Mouse (Mus musculus) cerebral cortex, adult 2 months (tissue): ENCODE measurements around the gene Scly.

Source experiments
- WGBS: fragments of 180-500 bp; shearing (Covaris S2); methylation state at CpG from one replicate; pipeline ENCODE4 v1.1.7; 2018; 5-methylcytosine and 5-hydroxymethylcytosine counted together

Gene Scly

GRCm38 (mm10) chr1:91301206-91301920, 3.2 kb downstream of the Scly start:
- 84% methylated on average over 3 of the region's 3 CpGs for WGBS

GRCm38 (mm10) chr1:91302021-91302420, 3.9 kb downstream of the Scly start:
- 88% methylated on average over 3 of the region's 3 CpGs for WGBS

DNA sequence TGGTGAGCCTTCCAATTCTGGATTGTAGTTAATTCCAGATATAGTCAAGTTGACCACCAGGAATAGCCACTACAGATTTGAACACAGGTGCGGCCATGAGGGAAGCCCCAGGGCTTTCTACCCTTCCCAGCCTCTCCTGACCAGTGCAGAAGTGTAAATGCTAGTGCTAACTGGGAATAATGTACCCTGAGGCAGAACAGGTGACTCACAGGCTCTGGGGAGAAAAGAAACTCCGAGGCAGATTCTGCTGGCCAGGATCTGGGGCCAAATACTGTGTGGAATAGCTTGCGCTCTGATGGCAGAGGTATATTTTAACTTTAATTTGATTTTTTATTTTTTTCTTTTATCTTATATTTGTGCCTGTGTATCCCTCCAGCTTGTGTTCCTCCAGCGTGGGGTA, 6.5 kb downstream of the Scly start:
- 82% methylated on average over 4 of the region's 4 CpGs for WGBS

GRCm38 (mm10) chr1:91309366-91310085, 11.4 kb downstream of the Scly start:
- 98% methylated on average over 13 of the region's 13 CpGs for whole genome bisulfite sequencing

DNA sequence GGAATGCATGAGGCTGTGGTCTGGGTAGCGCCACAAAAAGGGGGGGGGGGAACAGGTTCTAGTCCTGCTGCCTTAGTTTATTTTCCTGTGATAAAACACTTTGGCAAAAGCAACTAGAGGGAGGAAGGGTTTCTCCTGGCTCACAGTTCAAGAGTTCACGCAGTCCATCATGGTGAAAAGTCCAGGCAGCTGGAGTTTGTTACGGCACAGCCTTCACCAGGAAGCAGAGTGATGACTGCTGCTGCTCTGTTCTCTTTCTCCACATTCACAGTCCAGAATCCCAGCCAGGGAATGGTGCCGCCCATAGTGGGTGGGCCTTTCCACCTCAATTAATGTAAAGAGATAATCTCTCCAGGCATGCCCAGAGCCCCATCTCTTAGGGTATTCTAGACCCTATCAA, 14.1 kb downstream of the Scly start:
- WGBS = 96% methylated on average over 4 of the region's 4 CpGs

- WGBS = 46% methylated on average over 5 of the region's 5 CpGs
Measured at GRCm38 (mm10) chr1:91313251-91313650, 15.1 kb downstream of the Scly start.

- 91% methylated on average over 6 of the region's 6 CpGs for whole genome bisulfite sequencing
Measured at GRCm38 (mm10) chr1:91317656-91318055, 19.5 kb downstream of the Scly start.

DNA sequence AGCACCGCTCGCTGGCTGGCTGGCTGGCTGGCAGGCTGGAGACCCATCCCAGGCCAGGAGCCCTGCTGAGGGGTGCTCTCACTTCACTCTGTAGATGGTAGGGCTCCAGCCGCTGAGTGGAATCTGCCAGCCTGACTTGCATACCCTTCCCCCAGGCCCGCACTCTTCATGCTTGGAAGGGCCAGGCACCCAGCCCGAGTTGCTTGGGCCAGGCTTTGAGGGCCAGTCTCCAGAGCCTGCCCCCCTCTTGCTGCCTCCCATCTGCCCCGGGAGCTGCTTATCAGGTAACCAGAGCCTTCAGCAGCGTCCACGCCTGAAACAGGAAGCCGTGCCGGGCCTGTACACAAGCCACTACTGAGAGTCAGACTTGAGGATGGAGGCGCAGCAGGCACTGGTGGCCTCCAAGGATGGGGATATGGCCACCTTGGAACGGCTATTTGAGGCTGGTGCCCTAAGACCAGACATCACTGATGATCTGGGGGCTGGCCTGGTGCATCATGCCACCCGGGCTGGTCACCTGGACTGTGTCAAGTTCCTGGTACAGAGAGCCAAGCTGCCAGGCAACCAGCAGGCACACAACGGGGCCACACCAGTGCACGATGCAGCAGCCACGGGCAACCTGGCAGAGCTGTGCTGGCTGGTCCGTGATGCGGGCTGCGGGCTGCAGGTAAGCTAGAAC, 23.8 kb downstream of the Scly start, which contains the start of gene Espnl:
Espnl (plus strand) TSS at position 316 of the 679 bp plus-strand sequence.
- WGBS = 78% methylated on average over 19 of the region's 19 CpGs

- 85% methylated on average over 2 of the region's 2 CpGs for whole genome bisulfite sequencing
Measured at GRCm38 (mm10) chr1:91324646-91325045, 26.5 kb downstream of the Scly start.

DNA sequence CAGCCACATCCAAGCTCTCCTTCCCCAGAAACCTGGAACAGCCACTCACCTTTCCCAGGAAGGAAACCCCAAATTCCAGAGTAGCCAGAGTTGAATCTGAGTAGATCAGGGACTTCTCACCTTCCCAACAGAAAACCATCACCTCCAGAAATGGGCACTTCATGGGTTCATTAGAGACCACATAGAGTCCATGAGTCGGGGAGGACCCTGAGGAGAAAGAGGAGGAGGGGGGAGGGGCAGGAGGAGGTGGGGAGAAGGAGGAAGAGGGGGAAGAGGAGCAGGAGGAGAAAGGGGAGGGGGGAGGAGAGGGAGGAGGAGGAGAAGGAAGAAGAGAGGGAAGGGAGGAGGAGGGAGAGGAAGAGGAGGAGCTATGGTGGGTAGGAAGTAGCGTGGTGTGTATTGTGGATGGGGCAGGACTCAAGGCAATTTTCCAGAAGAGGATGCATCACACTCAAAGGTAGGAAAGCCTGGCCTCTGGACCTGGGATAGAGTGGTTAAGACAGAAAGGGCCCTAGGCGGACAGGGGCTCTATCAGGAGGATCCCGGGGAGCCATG, 27.4 kb downstream of the Scly start:
- 80% methylated on average over 4 of the region's 4 CpGs for WGBS

DNA sequence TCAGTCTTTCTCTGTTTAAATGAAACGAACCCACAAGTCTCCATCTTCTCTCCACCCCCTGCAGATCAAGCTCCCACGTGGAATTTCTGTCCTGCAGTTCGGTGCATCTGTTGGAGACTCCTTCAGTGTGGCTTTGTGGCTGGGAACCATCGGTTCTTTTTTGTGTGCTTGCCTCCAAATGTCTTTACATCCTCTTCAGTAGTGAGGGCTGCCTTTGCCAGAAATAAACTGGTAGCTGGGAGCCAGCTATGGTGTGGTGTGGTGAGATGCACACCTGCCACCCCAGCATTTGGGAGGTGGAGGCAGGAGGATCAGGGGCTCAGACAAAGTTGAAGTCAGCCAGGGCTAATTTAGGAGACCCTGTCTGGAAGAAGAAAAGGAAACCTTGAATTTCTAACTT, 34.0 kb downstream of the Scly start:
- WGBS = 24% methylated on average over 4 of the region's 4 CpGs

DNA sequence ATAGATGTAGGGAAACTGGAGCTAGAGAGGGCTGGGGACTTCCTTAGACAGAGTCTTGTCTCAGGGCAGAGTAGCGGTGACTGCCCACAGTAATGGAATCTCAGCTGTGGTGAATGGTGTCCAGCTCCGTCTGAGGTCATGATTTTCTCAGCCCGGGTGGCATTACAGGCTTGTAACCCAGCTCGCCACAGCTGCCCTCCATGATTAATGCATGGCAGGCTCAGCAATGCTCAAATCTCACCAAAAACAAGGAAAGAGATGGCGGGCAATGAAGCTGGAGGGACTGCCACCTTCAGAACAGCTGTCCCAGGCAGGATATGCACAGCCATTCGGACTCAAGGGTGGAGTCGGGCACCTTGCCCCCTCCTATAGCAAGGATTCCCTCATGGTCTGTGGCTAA, 39.2 kb downstream of the Scly start:
- WGBS = 84% methylated on average over 7 of the region's 7 CpGs

DNA sequence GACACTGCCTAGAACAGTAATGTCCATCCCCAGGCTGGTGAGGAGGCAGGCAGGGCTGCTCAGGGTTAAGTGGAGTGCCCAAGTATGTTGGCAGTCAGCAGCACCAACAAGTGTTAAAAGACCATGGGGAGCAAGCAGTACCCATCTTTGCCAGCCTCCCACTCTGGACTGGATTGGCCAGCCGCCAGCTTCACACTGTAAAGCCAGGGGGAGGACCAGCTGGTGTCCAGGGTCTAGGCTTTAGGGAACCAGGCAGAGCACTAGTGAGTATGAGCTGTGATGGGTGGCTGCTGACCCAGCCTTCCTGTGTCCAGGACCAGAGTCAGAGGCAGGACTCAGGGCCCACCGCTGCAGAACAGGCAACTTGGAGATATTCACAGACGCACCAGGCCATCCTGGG, 45.9 kb downstream of the Scly start:
- 86% methylated on average over 3 of the region's 3 CpGs for WGBS

- 6% methylated on average over 68 of the region's 68 CpGs for WGBS
Measured at GRCm38 (mm10) chr1:91344921-91345685, 47.0 kb downstream of the Scly start.

DNA sequence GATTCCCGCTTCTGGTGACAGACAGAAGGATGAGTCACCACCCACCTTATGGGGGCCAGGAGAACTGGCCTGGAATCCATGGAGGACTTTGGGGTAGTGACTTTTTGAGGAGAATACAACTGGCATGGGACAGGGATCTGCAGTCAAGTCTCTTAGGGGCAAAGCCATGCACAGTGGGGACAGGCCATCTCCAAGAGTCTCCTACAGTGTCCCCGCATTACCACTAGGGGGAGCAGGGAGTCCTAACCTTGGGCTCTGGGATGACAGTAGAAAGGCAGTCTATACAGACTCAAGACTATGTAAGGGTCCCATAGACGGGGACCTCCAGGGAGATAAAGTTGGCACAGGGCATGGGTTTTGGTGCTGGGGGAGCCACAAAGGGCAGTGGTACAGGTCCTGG, 48.8 kb downstream of the Scly start:
- WGBS = 34% methylated on average over 3 of the region's 3 CpGs

- WGBS = 72% methylated on average over 4 of the region's 4 CpGs
Measured at GRCm38 (mm10) chr1:91350841-91351240, 52.7 kb downstream of the Scly start, which contains the start of gene Klhl30. Klhl30 (plus strand) TSS chr1:91351016.

GRCm38 (mm10) chr1:91351249-91351648, 53.1 kb downstream of the Scly start:
- WGBS = 84% methylated on average over 3 of the region's 3 CpGs

- 67% methylated on average over 2 of the region's 2 CpGs for WGBS
Measured at GRCm38 (mm10) chr1:91352277-91352676, 54.1 kb downstream of the Scly start.

DNA sequence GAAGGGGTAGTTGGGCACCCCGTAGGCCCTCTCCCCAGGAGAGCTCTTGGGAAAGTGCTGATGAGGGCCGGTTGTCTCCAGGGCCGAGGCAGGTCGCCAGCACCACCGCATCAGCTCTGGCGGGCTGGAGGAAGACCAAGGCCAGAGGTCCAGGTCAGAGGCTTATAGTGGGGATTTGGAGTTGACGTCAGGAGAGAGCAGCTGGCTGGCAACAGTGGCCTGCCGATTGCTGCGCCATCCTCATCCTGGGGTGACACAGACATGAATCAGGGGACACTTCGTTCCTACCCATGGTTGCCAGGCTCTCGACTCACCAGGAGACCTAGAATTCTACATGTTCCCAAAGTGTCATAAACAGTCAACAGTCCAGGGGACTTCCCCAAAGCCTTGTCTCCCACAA, 58.0 kb downstream of the Scly start:
- WGBS = 81% methylated on average over 11 of the region's 11 CpGs

DNA sequence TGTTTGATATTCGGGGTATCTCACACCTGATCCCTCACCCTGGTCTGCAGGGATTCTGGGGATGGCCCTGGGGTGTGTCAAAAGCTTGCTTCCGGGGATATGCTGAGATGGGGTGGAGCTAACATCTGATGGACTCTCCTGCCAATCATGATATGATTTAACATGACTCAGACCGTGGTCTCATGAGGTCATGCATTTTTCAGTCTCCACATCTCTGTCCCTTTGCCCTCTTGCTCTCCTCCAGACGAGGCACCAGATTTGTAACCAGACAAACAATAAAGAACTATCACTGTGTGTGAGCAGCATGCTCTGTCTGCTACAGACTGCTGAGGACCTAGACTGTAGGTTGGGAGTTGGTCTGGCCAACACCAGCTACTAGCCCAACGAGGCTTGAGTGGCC, 64.0 kb downstream of the Scly start:
- WGBS = 85% methylated on average over 5 of the region's 5 CpGs

DNA sequence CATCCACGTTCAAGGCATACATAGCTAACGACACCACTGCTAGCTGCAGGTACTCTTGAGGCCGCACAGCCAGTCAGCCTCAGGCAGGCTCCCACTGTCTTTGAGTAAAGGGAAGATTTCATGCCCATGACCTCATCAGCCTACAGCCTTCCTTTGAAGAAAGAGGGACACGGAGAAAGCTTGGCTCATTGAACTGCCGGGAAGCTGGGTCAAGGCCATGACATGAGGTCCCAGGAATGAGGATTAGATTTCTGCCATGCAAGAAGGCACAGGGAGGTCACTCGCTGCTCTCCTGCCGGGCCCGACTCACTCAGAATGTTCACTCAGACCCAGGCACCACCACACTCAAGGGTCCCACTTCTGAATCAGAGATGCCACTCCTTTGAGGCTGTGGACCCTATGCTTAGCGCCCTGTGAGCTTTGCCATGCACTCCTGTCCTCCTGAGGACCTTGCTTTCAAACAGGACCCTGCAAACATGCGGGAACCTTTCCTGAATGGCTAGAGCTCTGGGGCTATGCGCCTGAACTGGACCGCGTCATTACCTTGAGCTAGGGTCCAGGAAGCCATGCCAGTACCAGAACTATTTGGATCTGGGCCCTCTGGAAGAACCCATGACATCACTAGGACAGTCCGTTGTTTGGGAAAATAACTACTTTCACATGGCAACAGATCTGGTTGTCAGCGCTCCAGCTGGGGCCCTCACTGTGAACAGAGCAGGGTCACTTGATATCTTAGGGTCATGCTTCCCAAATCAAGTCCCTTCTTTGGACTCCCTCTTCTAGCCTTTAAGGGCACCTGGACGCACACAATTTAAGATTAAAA, 66.9 kb downstream of the Scly start:
- WGBS = 95% methylated on average over 16 of the region's 16 CpGs
